Mouse (Mus musculus) olfactory bulb, adult 2 months (tissue): Measurements from ENCODE around the gene Pbp2.

ENCODE experiments used
- CTCF ChIP-seq: fragments of 200-500 bp; IDR thresholded peaks from 2 replicates; pipeline ENCODE4 v1.5.1; 2012; ENCODE audit warnings: low read depth, mild to moderate bottlenecking, low read length, moderate library complexity; ENCODE audit not compliant: insufficient read depth
- POLR2A ChIP-seq: fragments of 200-500 bp; IDR thresholded peaks from 2 replicates; pipeline ENCODE4 v1.6.1; 2012; ENCODE audit warnings: mild to moderate bottlenecking, low read depth, low read length, moderate library complexity; ENCODE audit not compliant: insufficient read depth

DNA sequence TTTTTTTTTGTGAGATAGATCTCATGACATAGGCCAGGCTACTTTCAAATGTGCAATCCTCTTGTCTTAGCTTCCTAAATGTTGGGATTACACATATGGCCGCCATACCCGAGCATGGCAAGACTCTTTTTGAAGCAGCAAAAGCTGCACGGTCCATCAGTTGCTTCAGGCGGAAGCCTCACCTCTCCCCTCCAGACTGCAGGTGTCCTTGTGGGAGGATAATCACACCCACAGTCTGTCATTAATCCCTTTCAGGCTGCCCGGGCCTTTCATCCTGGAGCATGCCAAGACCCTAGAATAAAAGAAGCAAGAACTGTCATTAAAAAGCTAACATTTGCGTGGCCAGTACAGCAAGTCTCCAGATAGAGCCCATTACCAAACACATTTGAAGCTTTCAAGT lies 40.6 kb downstream of the Pbp2 start:
- TF ChIP-seq CTCF (no peak), POLR2A (no peak)
